Mouse (Mus musculus) MEL (cell line): ENCODE data around the gene Dcbld2.

Source experiments
- CTCF ChIP-seq, 3 experiments: IDR thresholded peaks in 2 of 3; conservative IDR thresholded peaks in 1 of 3; 2 replicates each; pipeline ENCODE4 v1.5.1; 2011 to 2012; ENCODE audit warnings: low read length in 3 of 3, low read depth in 2 of 3, mild to moderate bottlenecking in 2 of 3, improper control_type of control experiment in 1 of 3, inconsistent platforms in 1 of 3, mixed read lengths in 1 of 3, moderate library complexity in 1 of 3; ENCODE audit not compliant: control insufficient read depth in 1 of 3, insufficient read depth in 1 of 3, poor library complexity in 1 of 3, severe bottlenecking in 1 of 3
- ZNF384 ChIP-seq: IDR thresholded peaks from 2 replicates; pipeline ENCODE4 v1.6.1; 2012; ENCODE audit warnings: low read depth, mild to moderate bottlenecking, inconsistent platforms, low read length, improper control_type of control experiment

- TF ChIP-seq CTCF (IDR thresholded peaks at IDR 0.05 in 2 of 3, conservative IDR thresholded peaks at IDR 0.05 in 1 of 3; ENCODE audit: control insufficient read depth in 1 of 3, insufficient read depth in 1 of 3, low read depth in 2 of 3, low read length in 3 of 3, poor library complexity in 1 of 3, severe bottlenecking in 1 of 3) (no peak), ZNF384 (no peak)
Observed at GRCm38 (mm10) chr16:58474875-58475274, 66.6 kb downstream of the Dcbld2 start.
